Mouse (Mus musculus) midbrain, postnatal 0 days (tissue): Measurements from ENCODE around the gene Smarcd3. TPM values are rescaled to one million over a fixed set of nuclear protein-coding genes. Genes with fewer than 3 reads are reported as not detected.

ENCODE experiments used
- ATAC-seq: fragments of 200-750 bp; cut with Nextera tagmentation; 2 replicates; pipeline ENCODE4 v1.8.0; 2017; ENCODE audit warnings: moderate number of reproducible peaks, mild to moderate bottlenecking, moderate TSS enrichment, moderate library complexity; ENCODE audit not compliant: low FRiP score
- DNase-seq: peaks from one replicate; pipeline ENCODE4 v3.0.0-alpha.2; 2015; ENCODE audit warnings: low spot score
- H3K27ac ChIP-seq: fragments of 300-500 bp; sonication (generic); 2 replicates; pipeline ENCODE4 v1.5.1; 2014; ENCODE audit warnings: low read depth, mild to moderate bottlenecking, low read length, mixed read lengths
- H3K27me3 ChIP-seq: fragments of 300-500 bp; sonication (generic); 2 replicates; pipeline ENCODE4 v1.6.1; 2014; ENCODE audit warnings: low read length, control low read depth, mixed read lengths; ENCODE audit not compliant: insufficient read depth
- H3K36me3 ChIP-seq: fragments of 300-500 bp; sonication (generic); 2 replicates; pipeline ENCODE4 v1.6.1; 2014; ENCODE audit warnings: low read length, control low read depth, mixed read lengths; ENCODE audit not compliant: insufficient read depth
- H3K4me1 ChIP-seq: fragments of 300-500 bp; sonication (generic); 2 replicates; pipeline ENCODE4 v1.6.1; 2014; ENCODE audit warnings: mild to moderate bottlenecking, control low read depth, antibody characterized with exemption, low read length, mixed read lengths; ENCODE audit not compliant: insufficient read depth
- H3K4me2 ChIP-seq: fragments of 300-500 bp; sonication (generic); 2 replicates; pipeline ENCODE4 v1.6.1; 2014; ENCODE audit warnings: low read depth, mild to moderate bottlenecking, low read length, mixed read lengths; ENCODE audit not compliant: poor library complexity, severe bottlenecking
- H3K4me3 ChIP-seq: fragments of 300-500 bp; sonication (generic); 2 replicates; pipeline ENCODE4 v1.5.1; 2014; ENCODE audit warnings: low read depth, mild to moderate bottlenecking, low read length, moderate library complexity
- H3K9ac ChIP-seq: fragments of 300-500 bp; sonication (generic); replicated peaks from 2 replicates; pipeline ENCODE4 v1.6.1; 2014; ENCODE audit warnings: mild to moderate bottlenecking, low read length, moderate library complexity, mixed read lengths; ENCODE audit not compliant: poor library complexity, severe bottlenecking
- H3K9me3 ChIP-seq: fragments of 300-500 bp; sonication (generic); 2 replicates; pipeline ENCODE4 v1.6.1; 2016; ENCODE audit warnings: low read length, control low read depth
- CTCF ChIP-seq: IDR thresholded peaks from 2 replicates; pipeline ENCODE4 v1.5.1; 2016; ENCODE audit warnings: antibody characterized with exemption, mild to moderate bottlenecking
- WGBS: fragments of 180-500 bp; shearing (Covaris S2); extraction: QIAGEN DNeasy Blood & Tissue Kit; methylation state at CpG from one replicate; pipeline ENCODE4 v1.1.7; 2014; 5-methylcytosine and 5-hydroxymethylcytosine counted together
- polyA plus RNA-seq: library from polyadenylated mRNA; unstranded; fragments of >200 nt; fragmentation: Nextera tagmentation; extraction: Ambion mirVana; gene quantifications from 2 replicates; pipeline ENCODE4 v1.2.1, GENCODE M21; 2015
- total RNA-seq: library from RNA; depleted of rRNA; stranded (reverse); fragments of >200 nt; gene quantifications from 2 replicates; pipeline ENCODE4 v1.2.3, GENCODE M21; 2014

Smarcd3 gene
- total and polyA plus RNA-seq, 2 experiments from 2014 or later = 189 to 279 TPM

- Histone ChIP-seq H3K27me3 (no peaks in the 10 kb centered on the region), H3K9me3 (no peaks in the 10 kb centered on the region), H3K27ac (peak overlapping the region; percentile 74), H3K4me2 (peak overlapping the region; percentile 78), H3K4me3 (peak overlapping the region; percentile 66), H3K9ac (peak overlapping the region; percentile 84), H3K4me1 (peaks cover 14% of the 10 kb centered on the region; the same call in 1 of the 2 replicates), H3K36me3 (no peaks in the 10 kb centered on the region)
- peak; percentile 21; the same call in 1 of the 2 replicates for ATAC-seq
- no peak for TF ChIP-seq CTCF
- 39% methylated on average over 8 of the region's 8 CpGs for WGBS
- DNase-seq = no peak
Observed at GRCm38 (mm10) chr5:24623041-24623985, 898 bp downstream of the Smarcd3 start.

- WGBS = 72% methylated on average over 7 of the region's 7 CpGs
- Histone ChIP-seq H3K9ac (peak overlapping the region; percentile 84; the same call in 1 of the 2 replicates), H3K36me3 (no peaks in the 10 kb centered on the region), H3K9me3 (no peaks in the 10 kb centered on the region), H3K4me1 (peaks cover 14% of the 10 kb centered on the region; the same call in 1 of the 2 replicates), H3K27ac (no peak overlapping the region), H3K4me3 (peak overlapping the region; percentile 66; the same call in 1 of the 2 replicates), H3K27me3 (no peaks in the 10 kb centered on the region), H3K4me2 (peak overlapping the region; percentile 78)
- no peak for ATAC-seq
- no peak for TF ChIP-seq CTCF
- no peak for DNase-seq
Observed at GRCm38 (mm10) chr5:24622386-24623040, 1.7 kb downstream of the Smarcd3 start.

- H3K9me3 ChIP-seq = no peaks in the 10 kb centered on the region
- H3K27me3 ChIP-seq = no peaks in the 10 kb centered on the region
- 0 out of 2 replicates have a peak overlapping the region, but pooled peaks have one; percentile 6 for H3K4me2 ChIP-seq
- ATAC-seq (no peak), DNase-seq (no peak)
- peaks cover 14% of the 10 kb centered on the region; the same call in 1 of the 2 replicates for H3K4me1 ChIP-seq
- H3K4me3 ChIP-seq = no peak overlapping the region
- no peak overlapping the region for H3K9ac ChIP-seq
- no peak for TF ChIP-seq CTCF
- no peak overlapping the region for H3K27ac ChIP-seq
- WGBS = 66% methylated on average over 8 of the region's 8 CpGs
- peaks cover 7% of the 10 kb centered on the region for H3K36me3 ChIP-seq
Observed at GRCm38 (mm10) chr5:24620626-24621025, 3.6 kb downstream of the Smarcd3 start.

GRCm38 (mm10) chr5:24620116-24620515 is 4.1 kb downstream of the Smarcd3 start:
- Histone ChIP-seq H3K36me3 (peaks cover 12% of the 10 kb centered on the region), H3K9ac (no peak overlapping the region), H3K9me3 (no peaks in the 10 kb centered on the region), H3K27ac (no peak overlapping the region), H3K4me3 (no peak overlapping the region), H3K4me1 (peaks cover 14% of the 10 kb centered on the region; the same call in 1 of the 2 replicates), H3K4me2 (no peak overlapping the region), H3K27me3 (no peaks in the 10 kb centered on the region)
- DNase-seq = no peak
- no peak for TF ChIP-seq CTCF
- no peak for ATAC-seq
- WGBS = 74% methylated on average over 8 of the region's 8 CpGs

- ATAC-seq = no peak
- 82% methylated on average over 3 of the region's 3 CpGs for WGBS
Observed at GRCm38 (mm10) chr5:24618921-24619320, 5.3 kb downstream of the Smarcd3 start.

More at GRCm38 (mm10) chr5:24618921-24619320, 5.3 kb downstream of the Smarcd3 start:
- H3K4me2 ChIP-seq = no peak overlapping the region
- H3K27me3 ChIP-seq = no peaks in the 10 kb centered on the region
- H3K36me3 ChIP-seq = peaks cover 13% of the 10 kb centered on the region
- no peak overlapping the region for H3K4me3 ChIP-seq
- H3K9ac ChIP-seq = no peak overlapping the region
- no peaks in the 10 kb centered on the region for H3K9me3 ChIP-seq
- H3K4me1 ChIP-seq = peaks cover 9% of the 10 kb centered on the region; the same call in 1 of the 2 replicates
- no peak for DNase-seq
- no peak overlapping the region for H3K27ac ChIP-seq
- no peak for TF ChIP-seq CTCF
